Mouse (Mus musculus) midbrain, postnatal 0 days (tissue): ENCODE results near the gene Chchd2. TPM values are rescaled to one million over a fixed set of nuclear protein-coding genes. Genes with fewer than 3 reads are reported as not detected.
A peak's percentile ranks its signal among the peaks of the same experiment; 100 is the strongest.
"Not testable (repeated sequence)": the region's sequence is repeated elsewhere in the genome, so short reads cannot be mapped to it uniquely, and the experiment has no call there.

Experiments
- ATAC-seq: fragments of 200-750 bp; cut with Nextera tagmentation; 2 replicates; pipeline ENCODE4 v1.8.0; 2017; ENCODE audit warnings: moderate number of reproducible peaks, mild to moderate bottlenecking, moderate TSS enrichment, moderate library complexity; ENCODE audit not compliant: low FRiP score
- DNase-seq: peaks from one replicate; pipeline ENCODE4 v3.0.0-alpha.2; 2015; ENCODE audit warnings: low spot score
- H3K27ac ChIP-seq: fragments of 300-500 bp; sonication (generic); 2 replicates; pipeline ENCODE4 v1.5.1; 2014; ENCODE audit warnings: low read depth, mild to moderate bottlenecking, low read length, mixed read lengths
- H3K27me3 ChIP-seq: fragments of 300-500 bp; sonication (generic); 2 replicates; pipeline ENCODE4 v1.6.1; 2014; ENCODE audit warnings: low read length, control low read depth, mixed read lengths; ENCODE audit not compliant: insufficient read depth
- H3K36me3 ChIP-seq: fragments of 300-500 bp; sonication (generic); 2 replicates; pipeline ENCODE4 v1.6.1; 2014; ENCODE audit warnings: low read length, control low read depth, mixed read lengths; ENCODE audit not compliant: insufficient read depth
- H3K4me1 ChIP-seq: fragments of 300-500 bp; sonication (generic); 2 replicates; pipeline ENCODE4 v1.6.1; 2014; ENCODE audit warnings: mild to moderate bottlenecking, control low read depth, antibody characterized with exemption, low read length, mixed read lengths; ENCODE audit not compliant: insufficient read depth
- H3K4me2 ChIP-seq: fragments of 300-500 bp; sonication (generic); 2 replicates; pipeline ENCODE4 v1.6.1; 2014; ENCODE audit warnings: low read depth, mild to moderate bottlenecking, low read length, mixed read lengths; ENCODE audit not compliant: poor library complexity, severe bottlenecking
- H3K4me3 ChIP-seq: fragments of 300-500 bp; sonication (generic); 2 replicates; pipeline ENCODE4 v1.5.1; 2014; ENCODE audit warnings: low read depth, mild to moderate bottlenecking, low read length, moderate library complexity
- H3K9ac ChIP-seq: fragments of 300-500 bp; sonication (generic); replicated peaks from 2 replicates; pipeline ENCODE4 v1.6.1; 2014; ENCODE audit warnings: mild to moderate bottlenecking, low read length, moderate library complexity, mixed read lengths; ENCODE audit not compliant: poor library complexity, severe bottlenecking
- H3K9me3 ChIP-seq: fragments of 300-500 bp; sonication (generic); 2 replicates; pipeline ENCODE4 v1.6.1; 2016; ENCODE audit warnings: low read length, control low read depth
- CTCF ChIP-seq: IDR thresholded peaks from 2 replicates; pipeline ENCODE4 v1.5.1; 2016; ENCODE audit warnings: antibody characterized with exemption, mild to moderate bottlenecking
- WGBS: fragments of 180-500 bp; shearing (Covaris S2); extraction: QIAGEN DNeasy Blood & Tissue Kit; methylation state at CpG from one replicate; pipeline ENCODE4 v1.1.7; 2014; 5-methylcytosine and 5-hydroxymethylcytosine counted together
- polyA plus RNA-seq: library from polyadenylated mRNA; unstranded; fragments of >200 nt; fragmentation: Nextera tagmentation; extraction: Ambion mirVana; gene quantifications from 2 replicates; pipeline ENCODE4 v1.2.1, GENCODE M21; 2015
- total RNA-seq: library from RNA; depleted of rRNA; stranded (reverse); fragments of >200 nt; gene quantifications from 2 replicates; pipeline ENCODE4 v1.2.3, GENCODE M21; 2014

Gene Chchd2
- total and polyA plus RNA-seq, 2 experiments from 2014 or later = 693 to 742 TPM

- peaks cover under 1% of the 10 kb centered on the region; the same call in 1 of the 2 replicates for H3K36me3 ChIP-seq
- no peaks in the 10 kb centered on the region for H3K27me3 ChIP-seq
- peak within 1 kb of the TSS; percentile 69 for H3K4me2 ChIP-seq
- H3K9ac ChIP-seq = peak within 1 kb of the TSS; percentile 61
- peaks cover 7% of the 10 kb centered on the region; the same call in 1 of the 2 replicates for H3K4me1 ChIP-seq
- peak; percentile 97 for DNase-seq
- H3K4me3 ChIP-seq = peak within 1 kb of the TSS; percentile 61
- no peak for TF ChIP-seq CTCF
- H3K27ac ChIP-seq = no peak within 1 kb of the TSS
- no peaks in the 10 kb centered on the region for H3K9me3 ChIP-seq
- peak; percentile 99 for ATAC-seq
- 2% methylated on average over 44 of the region's 44 CpGs for WGBS
Measured at GRCm38 (mm10) chr5:129895198-129896088, 8.2 kb upstream of the Chchd2 start, which contains the start of gene Zbed5. Gene Zbed5, plus strand, starts transcription at chr5:129895723.

GRCm38 (mm10) chr5:129890390-129890789 lies 3.1 kb upstream of the Chchd2 start:
- H3K4me3 ChIP-seq, H3K4me2 ChIP-seq, H3K36me3 ChIP-seq, H3K9ac ChIP-seq, DNase-seq, H3K9me3 ChIP-seq, H3K4me1 ChIP-seq, H3K27me3 ChIP-seq, ATAC-seq, H3K27ac ChIP-seq: not testable (repeated sequence)
- 88% methylated on average over 3 of the region's 7 CpGs for WGBS

GRCm38 (mm10) chr5:129886271-129886670 lies 999 bp downstream of the Chchd2 start:
- Histone ChIP-seq H3K4me2 (peak overlapping the region; percentile 70), H3K27ac (peak overlapping the region; percentile 90; the same call in 1 of the 2 replicates), H3K27me3 (no peaks in the 10 kb centered on the region), H3K4me3 (peak overlapping the region; percentile 76), H3K36me3 (peaks cover 11% of the 10 kb centered on the region), H3K4me1 (peaks cover 7% of the 10 kb centered on the region; the same call in 1 of the 2 replicates), H3K9ac (peak overlapping the region; percentile 83), H3K9me3 (no peaks in the 10 kb centered on the region)
- no peak for ATAC-seq
- TF ChIP-seq CTCF = no peak
- WGBS = 44% methylated on average over 10 of the region's 10 CpGs
- no peak for DNase-seq

- ATAC-seq (no peak), DNase-seq (no peak)
- Histone ChIP-seq H3K36me3 (peaks cover 20% of the 10 kb centered on the region), H3K4me2 (no peak overlapping the region), H3K27ac (no peak overlapping the region), H3K4me1 (no peaks in the 10 kb centered on the region), H3K9me3 (no peaks in the 10 kb centered on the region), H3K27me3 (no peaks in the 10 kb centered on the region), H3K9ac (no peak overlapping the region), H3K4me3 (no peak overlapping the region)
- 70% methylated on average over 3 of the region's 3 CpGs for WGBS
- no peak for TF ChIP-seq CTCF
Measured at GRCm38 (mm10) chr5:129879888-129880287, 7.4 kb downstream of the Chchd2 start.

GRCm38 (mm10) chr5:129878946-129879345 lies 8.3 kb downstream of the Chchd2 start:
- no peak for ATAC-seq

More at GRCm38 (mm10) chr5:129878946-129879345, 8.3 kb downstream of the Chchd2 start:
- Histone ChIP-seq H3K4me1 (no peaks in the 10 kb centered on the region), H3K27ac (no peak overlapping the region), H3K9ac (no peak overlapping the region), H3K4me3 (no peak overlapping the region), H3K27me3 (no peaks in the 10 kb centered on the region), H3K9me3 (no peaks in the 10 kb centered on the region), H3K36me3 (peaks cover 20% of the 10 kb centered on the region), H3K4me2 (no peak overlapping the region)
- 68% methylated on average over 2 of the region's 2 CpGs for WGBS
- TF ChIP-seq CTCF = peak; percentile 62
- DNase-seq = peak; percentile 58
